Mouse (Mus musculus) midbrain, embryonic 16.5 days (tissue): ENCODE results near the gene Timp4. TPM values are rescaled to one million over a fixed set of nuclear protein-coding genes. Genes with fewer than 3 reads are reported as not detected.

Source experiments
- ATAC-seq: fragments of 200-750 bp; cut with Nextera tagmentation; 2 replicates; pipeline ENCODE4 v1.8.0; 2017; ENCODE audit warnings: moderate TSS enrichment
- H3K27ac ChIP-seq: fragments of 300-500 bp; sonication (generic); 2 replicates; pipeline ENCODE4 v1.5.1; 2014; ENCODE audit warnings: mild to moderate bottlenecking, low read length, mixed read lengths
- H3K27me3 ChIP-seq: fragments of 300-500 bp; sonication (generic); 2 replicates; pipeline ENCODE4 v1.6.1; 2014; ENCODE audit warnings: low read depth, low read length, mixed read lengths; ENCODE audit not compliant: control insufficient read depth, insufficient read depth
- H3K36me3 ChIP-seq: fragments of 300-500 bp; sonication (generic); 2 replicates; pipeline ENCODE4 v1.6.1; 2014; ENCODE audit warnings: mild to moderate bottlenecking, low read length, moderate library complexity, mixed read lengths; ENCODE audit not compliant: control insufficient read depth, insufficient read depth
- H3K4me1 ChIP-seq: fragments of 300-500 bp; sonication (generic); 2 replicates; pipeline ENCODE4 v1.6.1; 2014; ENCODE audit warnings: mild to moderate bottlenecking, low read length, mixed read lengths; ENCODE audit not compliant: control insufficient read depth, insufficient read depth
- H3K4me2 ChIP-seq: fragments of 300-500 bp; sonication (generic); 2 replicates; pipeline ENCODE4 v1.6.1; 2014; ENCODE audit warnings: mild to moderate bottlenecking, low read length, mixed read lengths
- H3K4me3 ChIP-seq: fragments of 300-500 bp; sonication (generic); 2 replicates; pipeline ENCODE4 v1.5.1; 2014; ENCODE audit warnings: low read depth, mild to moderate bottlenecking, low read length, moderate library complexity, mixed read lengths
- H3K9ac ChIP-seq: fragments of 300-500 bp; sonication (generic); 2 replicates; pipeline ENCODE4 v1.6.1; 2014; ENCODE audit warnings: low read depth, low read length, mixed read lengths
- H3K9me3 ChIP-seq: fragments of 300-500 bp; sonication (generic); replicated peaks from 2 replicates; pipeline ENCODE4 v1.6.1; 2014; ENCODE audit warnings: mild to moderate bottlenecking, low read length, mixed read lengths; ENCODE audit not compliant: control insufficient read depth, poor library complexity, severe bottlenecking
- WGBS: fragments of 180-500 bp; shearing (Covaris S2); extraction: QIAGEN DNeasy Blood & Tissue Kit; methylation state at CpG from one replicate; pipeline ENCODE4 v1.1.7; 2014; 5-methylcytosine and 5-hydroxymethylcytosine counted together
- polyA plus RNA-seq: library from polyadenylated mRNA; unstranded; fragments of >200 nt; fragmentation: Nextera tagmentation; extraction: Ambion mirVana; gene quantifications from 2 replicates; pipeline ENCODE4 v1.2.1, GENCODE M21; 2015

The Timp4 gene
- polyA plus RNA-seq, 1 experiment from 2014 or later, result 17.3 TPM

GRCm38 (mm10) chr6:115268551-115269385 lies 16.8 kb upstream of the Timp4 start:
- Histone ChIP-seq H3K27me3 (no peaks in the 10 kb centered on the region), H3K36me3 (peaks cover 4% of the 10 kb centered on the region; the same call in 1 of the 2 replicates), H3K27ac (no peak overlapping the region), H3K4me2 (no peak overlapping the region), H3K9me3 (no peaks in the 10 kb centered on the region), H3K4me1 (no peaks in the 10 kb centered on the region), H3K9ac (no peak overlapping the region), H3K4me3 (no peak overlapping the region)
- no peak for ATAC-seq
- 82% methylated on average over 10 of the region's 10 CpGs for WGBS

GRCm38 (mm10) chr6:115267916-115268315 lies 15.9 kb upstream of the Timp4 start:
- 34% methylated on average over 2 of the region's 2 CpGs for WGBS
- Histone ChIP-seq H3K27ac (no peak overlapping the region), H3K9me3 (no peaks in the 10 kb centered on the region), H3K9ac (no peak overlapping the region), H3K36me3 (peaks cover 6% of the 10 kb centered on the region; the same call in 1 of the 2 replicates), H3K4me2 (no peak overlapping the region), H3K4me1 (no peaks in the 10 kb centered on the region), H3K4me3 (no peak overlapping the region), H3K27me3 (no peaks in the 10 kb centered on the region)
- ATAC-seq, result peak; percentile 87

- WGBS, result 93% methylated on average over 5 of the region's 5 CpGs
- Histone ChIP-seq H3K4me1 (no peaks in the 10 kb centered on the region), H3K4me2 (no peak overlapping the region), H3K36me3 (peaks cover 6% of the 10 kb centered on the region; the same call in 1 of the 2 replicates), H3K27me3 (no peaks in the 10 kb centered on the region), H3K9me3 (no peaks in the 10 kb centered on the region), H3K27ac (no peak overlapping the region), H3K9ac (no peak overlapping the region), H3K4me3 (no peak overlapping the region)
- ATAC-seq, result no peak
These were observed 14.8 kb upstream of the Timp4 start for GRCm38 (mm10) chr6:115266791-115267190.

GRCm38 (mm10) chr6:115260507-115260906 lies 8.5 kb upstream of the Timp4 start:
- 81% methylated on average over 3 of the region's 3 CpGs for WGBS

GRCm38 (mm10) chr6:115255171-115255570 lies 3.2 kb upstream of the Timp4 start:
- Histone ChIP-seq H3K27ac (no peak overlapping the region), H3K4me3 (no peak overlapping the region), H3K27me3 (no peaks in the 10 kb centered on the region), H3K36me3 (no peaks in the 10 kb centered on the region), H3K9me3 (no peaks in the 10 kb centered on the region), H3K4me2 (no peak overlapping the region), H3K4me1 (no peaks in the 10 kb centered on the region), H3K9ac (no peak overlapping the region)
- no peak for ATAC-seq
- 89% methylated on average over 3 of the region's 3 CpGs for WGBS

More at GRCm38 (mm10) chr6:115260507-115260906, 8.5 kb upstream of the Timp4 start:
- Histone ChIP-seq H3K9me3 (no peaks in the 10 kb centered on the region), H3K27me3 (no peaks in the 10 kb centered on the region), H3K4me2 (no peak overlapping the region), H3K27ac (no peak overlapping the region), H3K4me1 (no peaks in the 10 kb centered on the region), H3K36me3 (peaks cover 4% of the 10 kb centered on the region; the same call in 1 of the 2 replicates), H3K4me3 (no peak overlapping the region), H3K9ac (no peak overlapping the region)
- no peak for ATAC-seq

GRCm38 (mm10) chr6:115251531-115251985 lies 447 bp downstream of the Timp4 start:
- no peak overlapping the region for H3K9ac ChIP-seq
- no peaks in the 10 kb centered on the region for H3K9me3 ChIP-seq
- peak overlapping the region; percentile 18 for H3K4me2 ChIP-seq
- peak overlapping the region; percentile 17 for H3K27ac ChIP-seq
- H3K4me3 ChIP-seq, result no peak overlapping the region
- H3K27me3 ChIP-seq, result no peaks in the 10 kb centered on the region
- no peaks in the 10 kb centered on the region for H3K4me1 ChIP-seq
- H3K36me3 ChIP-seq, result no peaks in the 10 kb centered on the region
- peak; percentile 70 for ATAC-seq
- 7% methylated on average over 13 of the region's 13 CpGs for WGBS

- no peak overlapping the region for H3K4me2 ChIP-seq
- H3K4me1 ChIP-seq, result no peaks in the 10 kb centered on the region
- H3K9me3 ChIP-seq, result no peaks in the 10 kb centered on the region
- no peak overlapping the region for H3K4me3 ChIP-seq
- no peak for ATAC-seq
- 0 out of 2 replicates have a peak, but pooled peaks cover 2% of the 10 kb centered on the region for H3K36me3 ChIP-seq
- no peaks in the 10 kb centered on the region for H3K27me3 ChIP-seq
- H3K9ac ChIP-seq, result no peak overlapping the region
- no peak overlapping the region for H3K27ac ChIP-seq
- WGBS, result 83% methylated on average over 3 of the region's 3 CpGs
These were observed 6.4 kb downstream of the Timp4 start for GRCm38 (mm10) chr6:115245500-115246058.

- H3K36me3 ChIP-seq, result 0 out of 2 replicates have a peak, but pooled peaks cover 7% of the 10 kb centered on the region
- no peak overlapping the region for H3K9ac ChIP-seq
- no peak for ATAC-seq
- H3K27ac ChIP-seq, result no peak overlapping the region
- no peak overlapping the region for H3K4me3 ChIP-seq
- H3K4me1 ChIP-seq, result no peaks in the 10 kb centered on the region
- no peaks in the 10 kb centered on the region for H3K27me3 ChIP-seq
- no peaks in the 10 kb centered on the region for H3K9me3 ChIP-seq
- no peak overlapping the region for H3K4me2 ChIP-seq
- 75% methylated on average over 2 of the region's 2 CpGs for WGBS
These were observed 7.8 kb downstream of the Timp4 start for GRCm38 (mm10) chr6:115244222-115244621.

- H3K27ac ChIP-seq, result no peak overlapping the region
- no peaks in the 10 kb centered on the region for H3K4me1 ChIP-seq
- ATAC-seq, result no peak
- H3K9me3 ChIP-seq, result no peaks in the 10 kb centered on the region
- no peak overlapping the region for H3K9ac ChIP-seq
- WGBS, result 86% methylated on average over 3 of the region's 3 CpGs
- no peak overlapping the region for H3K4me2 ChIP-seq
- H3K4me3 ChIP-seq, result no peak overlapping the region
- no peaks in the 10 kb centered on the region for H3K27me3 ChIP-seq
- 0 out of 2 replicates have a peak, but pooled peaks cover 7% of the 10 kb centered on the region for H3K36me3 ChIP-seq
These were observed 10.1 kb downstream of the Timp4 start for GRCm38 (mm10) chr6:115241939-115242338.
